Mouse (Mus musculus) heart, adult 2 months (tissue): ENCODE measurements around the gene Gm16181. TPM values are rescaled to one million over a fixed set of nuclear protein-coding genes. Genes with fewer than 3 reads are reported as not detected.
A peak's percentile ranks its signal among the peaks of the same experiment; 100 is the strongest.

Experiments
- DNase-seq, 2 experiments: peaks; one replicate each; pipeline ENCODE4 v3.0.0; 2021
- H3K27ac ChIP-seq: fragments of 200-600 bp; 2 replicates; pipeline ENCODE4 v1.8.1; 2022
- H3K27me3 ChIP-seq: fragments of 200-500 bp; 2 replicates; pipeline ENCODE4 v1.6.1; 2012; ENCODE audit warnings: mild to moderate bottlenecking, low read length, inconsistent platforms, mixed read lengths; ENCODE audit not compliant: control insufficient read depth, insufficient read depth
- H3K36me3 ChIP-seq: fragments of 200-500 bp; 2 replicates; pipeline ENCODE4 v1.6.1; 2012; ENCODE audit warnings: low read length, inconsistent platforms; ENCODE audit not compliant: control insufficient read depth, insufficient read depth
- H3K4me1 ChIP-seq: fragments of 200-500 bp; 2 replicates; pipeline ENCODE4 v1.6.1; 2011; ENCODE audit warnings: low read length; ENCODE audit not compliant: control insufficient read depth, insufficient read depth
- H3K4me3 ChIP-seq: fragments of 200-600 bp; 2 replicates; pipeline ENCODE4 v1.8.1; 2022
- H3K79me2 ChIP-seq: fragments of 200-500 bp; replicated peaks from 2 replicates; pipeline ENCODE4 v1.6.1; 2012; ENCODE audit warnings: mild to moderate bottlenecking, inconsistent platforms, low read length, moderate library complexity, mixed read lengths; ENCODE audit not compliant: control insufficient read depth, insufficient read depth
- H3K9ac ChIP-seq: fragments of 200-500 bp; 2 replicates; pipeline ENCODE4 v1.6.1; 2012; ENCODE audit warnings: low read depth, mild to moderate bottlenecking, control low read depth, inconsistent platforms, low read length, mixed read lengths
- CTCF ChIP-seq: fragments of 200-600 bp; IDR thresholded peaks from 2 replicates; pipeline ENCODE4 v1.8.1; 2022; ENCODE audit warnings: antibody characterized with exemption, mild to moderate bottlenecking, moderate library complexity
- EP300 ChIP-seq: fragments of 200-500 bp; IDR thresholded peaks from 2 replicates; pipeline ENCODE4 v1.6.1; 2011; ENCODE audit warnings: low read depth, low read length, control low read depth; ENCODE audit not compliant: insufficient read depth
- POLR2A ChIP-seq: fragments of 200-500 bp; IDR thresholded peaks from 2 replicates; pipeline ENCODE4 v1.6.1; 2011; ENCODE audit warnings: mild to moderate bottlenecking, low read depth, low read length, control low read depth; ENCODE audit not compliant: insufficient read depth
- WGBS: fragments of 180-500 bp; shearing (Covaris S2); methylation state at CpG from one replicate; pipeline ENCODE4 v1.1.7; 2018; 5-methylcytosine and 5-hydroxymethylcytosine counted together
- intact Hi-C: fragments of 180-260 bp; cut with DNase I; formaldehyde crosslinking; loops from one replicate; pipeline ENCODE4 v1.15.1; 2025
- polyA plus RNA-seq: library from polyadenylated mRNA; depleted of rRNA; stranded (reverse); fragments of >200 nt; gene quantifications from 2 replicates; pipeline ENCODE4 v1.2.3, GENCODE M21; 2012
- total RNA-seq, 2 experiments: library from RNA; stranded (reverse); gene quantifications; 2 replicates each; pipeline ENCODE4 v1.2.3; 2021

Gm16181 gene
- total and polyA plus RNA-seq, 3 experiments, result 2.1 TPM; not detected in 2

GRCm38 (mm10) chr17:35193881-35194843 lies 26.5 kb upstream of the Gm16181 start, which contains the start of gene Ltb:
Ltb (plus strand) TSS chr17:35194439.
- intact Hi-C loops, result no loop called here
- Histone ChIP-seq H3K4me3 (peak within 1 kb of the TSS; percentile 60), H3K79me2 (no peaks in the 10 kb centered on the region), H3K27me3 (no peaks in the 10 kb centered on the region; the same call in 1 of the 2 replicates), H3K27ac (no peak within 1 kb of the TSS; the same call in 1 of the 2 replicates), H3K4me1 (peaks cover 2% of the 10 kb centered on the region), H3K36me3 (no peaks in the 10 kb centered on the region), H3K9ac (no peak within 1 kb of the TSS; the same call in 1 of the 2 replicates)
- DNase-seq, result peak in 1 of 2 experiments; percentile 65
- TF ChIP-seq CTCF (no peak), EP300 (no peak), POLR2A (no peak)
- WGBS, result 58% methylated on average over 27 of the region's 28 CpGs

- intact Hi-C loops, result loop anchor here (1.0 kb wide), 2 partner anchors 16 to 37 kb away; no protein-coding TSS in a partner anchor
- H3K9ac ChIP-seq, result peak overlapping the region; percentile 70
- 43% methylated on average over 19 of the region's 19 CpGs for WGBS
- peaks cover 2% of the 10 kb centered on the region for H3K4me1 ChIP-seq
- H3K79me2 ChIP-seq, result no peaks in the 10 kb centered on the region
- H3K36me3 ChIP-seq, result no peaks in the 10 kb centered on the region
- TF ChIP-seq EP300 (no peak), POLR2A (no peak), CTCF (no peak)
- no peaks in the 10 kb centered on the region; the same call in 1 of the 2 replicates for H3K27me3 ChIP-seq
- H3K27ac ChIP-seq, result peak overlapping the region; percentile 32; the same call in 1 of the 2 replicates
- peak overlapping the region; percentile 60 for H3K4me3 ChIP-seq
- no peak for DNase-seq
Measured at GRCm38 (mm10) chr17:35194844-35195630, 25.6 kb upstream of the Gm16181 start.

- Histone ChIP-seq H3K79me2 (no peaks in the 10 kb centered on the region), H3K4me1 (peaks cover 2% of the 10 kb centered on the region), H3K4me3 (peak overlapping the region; percentile 60), H3K9ac (peak overlapping the region; percentile 70), H3K36me3 (no peaks in the 10 kb centered on the region), H3K27me3 (no peaks in the 10 kb centered on the region; the same call in 1 of the 2 replicates), H3K27ac (peak overlapping the region; percentile 32; the same call in 1 of the 2 replicates)
- intact Hi-C loops, result loop anchor here (1.0 kb wide), 2 partner anchors 16 to 37 kb away; no protein-coding TSS in a partner anchor
- TF ChIP-seq POLR2A, result no peak
- TF ChIP-seq EP300, result no peak
- no peak; the same call in 1 of the 2 replicates for TF ChIP-seq CTCF
- under 1% methylated on average over 66 of the region's 66 CpGs for WGBS
- DNase-seq, result peak; percentile 87 to 90
Measured at GRCm38 (mm10) chr17:35195631-35196320, 24.9 kb upstream of the Gm16181 start.

GRCm38 (mm10) chr17:35196321-35196641 lies 24.4 kb upstream of the Gm16181 start:
- intact Hi-C loops, result no loop called here
- Histone ChIP-seq H3K27me3 (no peaks in the 10 kb centered on the region; the same call in 1 of the 2 replicates), H3K36me3 (no peaks in the 10 kb centered on the region), H3K4me1 (peaks cover 2% of the 10 kb centered on the region), H3K9ac (no peak overlapping the region; the same call in 1 of the 2 replicates), H3K4me3 (peak overlapping the region; percentile 60), H3K79me2 (no peaks in the 10 kb centered on the region), H3K27ac (no peak overlapping the region; the same call in 1 of the 2 replicates)
- no peak for DNase-seq
- TF ChIP-seq POLR2A, result no peak
- TF ChIP-seq CTCF, result no peak
- TF ChIP-seq EP300, result no peak
- WGBS, result 24% methylated on average over 9 of the region's 9 CpGs

GRCm38 (mm10) chr17:35197126-35197525 lies 23.5 kb upstream of the Gm16181 start:
- Histone ChIP-seq H3K4me1 (peaks cover 2% of the 10 kb centered on the region), H3K36me3 (no peaks in the 10 kb centered on the region), H3K4me3 (no peak overlapping the region), H3K9ac (no peak overlapping the region), H3K79me2 (no peaks in the 10 kb centered on the region), H3K27me3 (no peaks in the 10 kb centered on the region; the same call in 1 of the 2 replicates), H3K27ac (no peak overlapping the region)
- 38% methylated on average over 6 of the region's 6 CpGs for WGBS
- intact Hi-C loops, result no loop called here
- no peak for DNase-seq
- no peak for TF ChIP-seq CTCF
